Mouse (Mus musculus) adrenal gland, adult (tissue): ENCODE data around the gene Rad23a.
A peak's percentile ranks its signal among the peaks of the same experiment; 100 is the strongest.
"Not testable (repeated sequence)": the region's sequence is repeated elsewhere in the genome, so short reads cannot be mapped to it uniquely, and the experiment has no call there.

Source experiments
- DNase-seq, 2 experiments: peaks; one replicate each; pipeline ENCODE4 v3.0.0; 2022 to 2023; ENCODE audit warnings: low spot score in 1 of 2; ENCODE audit not compliant: inconsistent age in 2 of 2

The Rad23a gene

GRCm38 (mm10) chr8:84841514-84841913, 1.0 kb upstream of the Rad23a start:
- peak in 1 of 2 experiments; percentile 51 for DNase-seq

- DNase-seq = no peak
Measured at GRCm38 (mm10) chr8:84839875-84840247, 604 bp downstream of the Rad23a start.

GRCm38 (mm10) chr8:84839411-84839810, 1.1 kb downstream of the Rad23a start:
- DNase-seq = no peak

GRCm38 (mm10) chr8:84838513-84838912, 2.0 kb downstream of the Rad23a start:
- peak in 1 of 2 experiments; percentile 36 for DNase-seq

GRCm38 (mm10) chr8:84837912-84838470, 2.5 kb downstream of the Rad23a start:
- DNase-seq = peak in 1 of 2 experiments; percentile 38

- no peak for DNase-seq
Measured at GRCm38 (mm10) chr8:84837149-84837911, 3.1 kb downstream of the Rad23a start.

GRCm38 (mm10) chr8:84834866-84835855, 5.3 kb downstream of the Rad23a start:
- DNase-seq = peak; percentile 87 to 89

GRCm38 (mm10) chr8:84834002-84834865, 6.2 kb downstream of the Rad23a start:
- peak in 1 of 2 experiments; percentile 48 for DNase-seq

GRCm38 (mm10) chr8:84832759-84833742, 7.4 kb downstream of the Rad23a start:
- DNase-seq = peak in 1 of 2 experiments; percentile 59

- peak; percentile 87 to 95 for DNase-seq
Measured at GRCm38 (mm10) chr8:84832034-84832717, 8.3 kb downstream of the Rad23a start.

- DNase-seq = peak; percentile 69 to 88
Measured at GRCm38 (mm10) chr8:84831490-84831889, 9.0 kb downstream of the Rad23a start, which contains the start of gene Gadd45gip1. TSS of gene Gadd45gip1 (plus strand) at chr8:84831522.

GRCm38 (mm10) chr8:84826518-84826917, 13.9 kb downstream of the Rad23a start:
- DNase-seq = not testable (repeated sequence)

- DNase-seq = no peak
Measured at GRCm38 (mm10) chr8:84825636-84826035, 14.8 kb downstream of the Rad23a start.

GRCm38 (mm10) chr8:84823653-84824052, 16.8 kb downstream of the Rad23a start:
- DNase-seq = peak; percentile 50 to 75

- DNase-seq = no peak
Measured at GRCm38 (mm10) chr8:84822723-84823122, 17.7 kb downstream of the Rad23a start, which contains the start of gene Dand5. TSS of gene Dand5 (minus strand) at chr8:84822823.

- DNase-seq = peak in 1 of 2 experiments; percentile 33
Measured at GRCm38 (mm10) chr8:84816117-84816516, 24.3 kb downstream of the Rad23a start.

- peak; percentile 92 to 98 for DNase-seq
Measured at GRCm38 (mm10) chr8:84815547-84815946, 24.9 kb downstream of the Rad23a start.
